Mouse (Mus musculus) neural tube, embryonic 13.5 days (tissue): Measurements from ENCODE around the gene Tgoln1. TPM values are rescaled to one million over a fixed set of nuclear protein-coding genes. Genes with fewer than 3 reads are reported as not detected.

Experiments
- ATAC-seq: fragments of 200-750 bp; cut with Nextera tagmentation; 2 replicates; pipeline ENCODE4 v1.8.0; 2017; ENCODE audit warnings: low read depth, mild to moderate bottlenecking, moderate TSS enrichment, moderate library complexity
- H3K27ac ChIP-seq: fragments of 300-500 bp; sonication (generic); replicated peaks from 2 replicates; pipeline ENCODE4 v1.5.1; 2015; ENCODE audit warnings: moderate library complexity, mild to moderate bottlenecking, inconsistent platforms
- H3K27me3 ChIP-seq: fragments of 300-500 bp; sonication (generic); 2 replicates; pipeline ENCODE4 v1.6.1; 2015; ENCODE audit warnings: mild to moderate bottlenecking, inconsistent platforms
- H3K36me3 ChIP-seq: fragments of 300-500 bp; sonication (generic); 2 replicates; pipeline ENCODE4 v1.6.1; 2015; ENCODE audit warnings: mild to moderate bottlenecking, inconsistent platforms
- H3K4me1 ChIP-seq: fragments of 300-500 bp; sonication (generic); replicated peaks from 2 replicates; pipeline ENCODE4 v1.6.1; 2015; ENCODE audit warnings: inconsistent platforms
- H3K4me2 ChIP-seq: fragments of 300-500 bp; sonication (generic); 2 replicates; pipeline ENCODE4 v1.6.1; 2015; ENCODE audit warnings: inconsistent platforms, mild to moderate bottlenecking, moderate library complexity
- H3K4me3 ChIP-seq: fragments of 300-500 bp; sonication (generic); 2 replicates; pipeline ENCODE4 v1.5.1; 2015; ENCODE audit warnings: mild to moderate bottlenecking, inconsistent platforms
- H3K9ac ChIP-seq: fragments of 300-500 bp; sonication (generic); 2 replicates; pipeline ENCODE4 v1.6.1; 2015; ENCODE audit warnings: moderate library complexity, mild to moderate bottlenecking, inconsistent platforms
- H3K9me3 ChIP-seq: fragments of 300-500 bp; sonication (generic); 2 replicates; pipeline ENCODE4 v1.6.1; 2016; ENCODE audit warnings: inconsistent platforms
- WGBS: fragments of 180-500 bp; shearing (Covaris S2); methylation state at CpG from one replicate; pipeline ENCODE4 v1.1.7; 2015; 5-methylcytosine and 5-hydroxymethylcytosine counted together
- polyA plus RNA-seq: library from polyadenylated mRNA; unstranded; fragments of >200 nt; fragmentation: Nextera tagmentation; extraction: Ambion mirVana; gene quantifications from 2 replicates; pipeline ENCODE4 v1.2.1, GENCODE M21; 2015

The Tgoln1 gene
- polyA plus RNA-seq, 1 experiment from 2014 or later: 39.3 TPM

GRCm38 (mm10) chr6:72623661-72624402 is 7.0 kb upstream of the Tgoln1 start:
- 85% methylated on average over 8 of the region's 8 CpGs for WGBS
- Histone ChIP-seq H3K27me3 (no peaks in the 10 kb centered on the region), H3K9me3 (no peaks in the 10 kb centered on the region), H3K4me3 (no peak overlapping the region), H3K36me3 (0 out of 2 replicates have a peak, but pooled peaks cover 6% of the 10 kb centered on the region), H3K27ac (no peak overlapping the region), H3K9ac (no peak overlapping the region), H3K4me1 (no peaks in the 10 kb centered on the region), H3K4me2 (no peak overlapping the region)
- no peak for ATAC-seq

- no peaks in the 10 kb centered on the region for H3K9me3 ChIP-seq
- H3K9ac ChIP-seq: no peak overlapping the region
- no peak overlapping the region for H3K27ac ChIP-seq
- no peak overlapping the region for H3K4me2 ChIP-seq
- peaks cover 1% of the 10 kb centered on the region; the same call in 1 of the 2 replicates for H3K4me1 ChIP-seq
- 40% methylated on average over 3 of the region's 3 CpGs for WGBS
- no peak overlapping the region for H3K4me3 ChIP-seq
- ATAC-seq: no peak
- H3K36me3 ChIP-seq: 0 out of 2 replicates have a peak, but pooled peaks cover 5% of the 10 kb centered on the region
- H3K27me3 ChIP-seq: no peaks in the 10 kb centered on the region
These were observed 6.1 kb upstream of the Tgoln1 start for GRCm38 (mm10) chr6:72622917-72623316.

GRCm38 (mm10) chr6:72620920-72621319 is 4.1 kb upstream of the Tgoln1 start:
- ATAC-seq: no peak
- 93% methylated on average over 5 of the region's 5 CpGs for WGBS

DNA sequence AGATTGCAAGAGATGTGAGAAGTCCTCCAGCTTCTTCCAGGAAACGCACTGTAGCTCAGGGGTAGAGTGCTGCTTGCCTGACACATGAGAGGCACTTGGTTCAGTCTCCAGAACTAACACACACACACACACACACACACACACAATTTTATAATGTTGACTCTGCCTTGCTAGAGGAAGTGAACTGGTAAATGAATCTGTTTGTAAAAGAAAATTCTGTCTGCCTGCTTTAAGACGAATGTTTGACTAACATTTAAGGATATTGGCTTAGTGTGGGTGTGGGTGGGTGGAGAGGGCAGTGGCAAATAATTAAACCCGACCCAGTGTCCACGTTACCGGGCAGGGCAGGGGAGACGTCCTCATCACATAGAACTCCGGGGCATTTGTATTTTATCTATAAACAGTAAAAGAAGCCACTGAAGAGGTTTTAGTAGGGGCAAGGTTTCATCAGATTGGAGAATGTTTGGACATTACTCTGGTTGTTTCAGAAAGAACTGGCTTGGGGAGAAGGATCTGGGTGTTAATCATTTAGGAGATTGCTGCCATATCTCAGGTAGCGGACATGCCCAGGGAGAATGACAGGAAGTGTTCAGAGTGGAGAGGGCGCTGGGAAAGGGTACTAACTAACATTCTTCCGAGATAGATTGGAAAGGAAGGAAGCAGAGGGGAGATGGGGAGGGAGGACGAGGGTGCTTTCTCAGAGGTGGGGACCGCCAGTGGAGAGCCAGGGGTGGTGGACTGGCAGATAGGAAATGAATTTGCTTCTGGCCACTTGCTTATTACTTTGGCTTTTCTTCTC is 3.1 kb upstream of the Tgoln1 start:
- H3K4me1 ChIP-seq: peaks cover 21% of the 10 kb centered on the region
- no peaks in the 10 kb centered on the region for H3K36me3 ChIP-seq
- H3K27me3 ChIP-seq: no peaks in the 10 kb centered on the region
- ATAC-seq: no peak
- no peak overlapping the region for H3K4me2 ChIP-seq
- WGBS: 63% methylated on average over 12 of the region's 12 CpGs
- no peak overlapping the region for H3K4me3 ChIP-seq
- H3K27ac ChIP-seq: no peak overlapping the region
- no peaks in the 10 kb centered on the region for H3K9me3 ChIP-seq
- no peak overlapping the region for H3K9ac ChIP-seq

More at GRCm38 (mm10) chr6:72620920-72621319, 4.1 kb upstream of the Tgoln1 start:
- no peaks in the 10 kb centered on the region for H3K27me3 ChIP-seq
- peaks cover 12% of the 10 kb centered on the region for H3K4me1 ChIP-seq
- no peak overlapping the region for H3K4me2 ChIP-seq
- no peaks in the 10 kb centered on the region for H3K36me3 ChIP-seq
- no peak overlapping the region for H3K4me3 ChIP-seq
- no peaks in the 10 kb centered on the region for H3K9me3 ChIP-seq
- H3K27ac ChIP-seq: no peak overlapping the region
- no peak overlapping the region for H3K9ac ChIP-seq

- Histone ChIP-seq H3K36me3 (peaks cover 26% of the 10 kb centered on the region), H3K27me3 (no peaks in the 10 kb centered on the region), H3K4me2 (peak overlapping the region; percentile 93), H3K9ac (peak overlapping the region; percentile 92), H3K4me3 (peak overlapping the region; percentile 82), H3K9me3 (no peaks in the 10 kb centered on the region), H3K27ac (no peak overlapping the region), H3K4me1 (peaks cover 39% of the 10 kb centered on the region)
- 30% methylated on average over 25 of the region's 25 CpGs for WGBS
- ATAC-seq: peak; percentile 17
These were observed 1.0 kb downstream of the Tgoln1 start for GRCm38 (mm10) chr6:72615561-72616375.

DNA sequence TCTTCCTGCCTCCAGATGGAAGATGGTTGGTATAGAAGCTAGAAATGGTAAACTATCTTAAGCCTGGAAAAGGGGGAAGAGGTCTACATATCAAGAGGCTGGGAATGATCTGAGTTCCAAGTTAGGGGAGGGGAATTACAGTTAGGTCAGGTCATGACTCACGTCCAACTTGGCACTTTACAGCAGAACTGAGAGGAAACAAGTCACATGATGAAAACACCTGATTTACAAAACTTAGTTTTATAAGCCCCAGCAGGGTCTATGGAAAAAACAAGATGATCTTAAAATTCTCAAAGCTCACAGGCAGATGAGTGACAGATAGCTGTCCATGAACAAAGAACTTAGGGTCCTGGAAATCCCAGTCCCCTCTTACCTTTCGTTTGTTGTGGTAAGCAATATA is 1.6 kb downstream of the Tgoln1 start:
- no peak for ATAC-seq
- 67% methylated on average over 2 of the region's 2 CpGs for WGBS
- Histone ChIP-seq H3K4me3 (peak overlapping the region; percentile 82), H3K9me3 (no peaks in the 10 kb centered on the region), H3K9ac (peak overlapping the region; percentile 92), H3K4me1 (peaks cover 39% of the 10 kb centered on the region), H3K27ac (no peak overlapping the region), H3K27me3 (no peaks in the 10 kb centered on the region), H3K36me3 (peaks cover 32% of the 10 kb centered on the region), H3K4me2 (peak overlapping the region; percentile 93)

DNA sequence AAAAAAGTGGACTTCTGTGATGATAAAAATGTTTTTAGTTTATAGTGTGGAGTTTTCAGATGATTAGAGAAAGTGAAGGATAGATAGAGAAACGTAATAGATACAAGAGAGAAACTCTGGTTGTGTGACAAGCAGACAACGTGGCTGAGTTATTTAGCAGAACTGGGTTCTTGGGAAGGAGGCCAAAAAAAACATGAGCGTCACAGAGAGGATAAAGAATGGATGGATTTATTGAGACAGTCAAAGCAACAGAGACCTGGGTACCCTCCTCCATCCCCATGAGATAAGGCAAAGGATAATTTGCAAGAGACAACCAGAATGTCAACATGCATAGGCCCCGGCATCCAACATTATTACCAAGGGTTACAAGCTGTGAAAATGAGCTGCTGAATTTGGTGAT is 6.5 kb downstream of the Tgoln1 start:
- H3K27ac ChIP-seq: no peak overlapping the region
- no peaks in the 10 kb centered on the region for H3K27me3 ChIP-seq
- 86% methylated on average over 4 of the region's 4 CpGs for WGBS
- no peak for ATAC-seq
- H3K4me2 ChIP-seq: no peak overlapping the region
- no peaks in the 10 kb centered on the region for H3K9me3 ChIP-seq
- peaks cover 75% of the 10 kb centered on the region for H3K36me3 ChIP-seq
- H3K9ac ChIP-seq: no peak overlapping the region
- H3K4me1 ChIP-seq: peaks cover 21% of the 10 kb centered on the region
- H3K4me3 ChIP-seq: no peak overlapping the region

GRCm38 (mm10) chr6:72608662-72609184 is 8.1 kb downstream of the Tgoln1 start:
- H3K27ac ChIP-seq: no peak overlapping the region
- H3K36me3 ChIP-seq: peaks cover 85% of the 10 kb centered on the region
- no peak for ATAC-seq
- WGBS: 86% methylated on average over 4 of the region's 4 CpGs
- no peaks in the 10 kb centered on the region for H3K9me3 ChIP-seq
- H3K4me3 ChIP-seq: no peak overlapping the region
- no peak overlapping the region for H3K9ac ChIP-seq
- no peaks in the 10 kb centered on the region for H3K27me3 ChIP-seq
- H3K4me1 ChIP-seq: peaks cover 5% of the 10 kb centered on the region
- no peak overlapping the region for H3K4me2 ChIP-seq

- Histone ChIP-seq H3K4me1 (no peaks in the 10 kb centered on the region), H3K9ac (no peak overlapping the region), H3K27me3 (no peaks in the 10 kb centered on the region), H3K4me3 (no peak overlapping the region), H3K4me2 (no peak overlapping the region), H3K27ac (no peak overlapping the region), H3K9me3 (no peaks in the 10 kb centered on the region), H3K36me3 (peaks cover 79% of the 10 kb centered on the region)
- no peak for ATAC-seq
- WGBS: 88% methylated on average over 5 of the region's 5 CpGs
These were observed 9.1 kb downstream of the Tgoln1 start for GRCm38 (mm10) chr6:72607676-72608075.

DNA sequence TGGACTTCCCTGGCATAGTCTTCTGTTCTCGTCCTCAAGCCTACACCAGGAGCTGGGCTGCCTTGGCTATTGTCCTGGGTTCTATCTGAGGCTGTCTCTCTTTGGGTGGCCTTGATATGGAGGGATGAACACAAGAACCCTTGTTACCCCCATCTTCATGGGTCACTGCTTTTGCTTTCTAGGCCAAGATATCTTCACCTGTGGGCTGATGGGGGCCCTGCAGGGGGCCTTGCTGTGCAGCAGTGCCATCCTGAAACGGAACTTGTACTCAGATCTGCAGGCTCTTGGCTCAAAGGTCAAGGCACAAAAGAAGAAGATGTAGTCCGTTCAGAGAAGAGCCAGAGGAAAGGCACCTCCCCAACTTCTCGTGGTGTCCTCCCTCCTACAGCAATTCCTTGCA is 9.7 kb downstream of the Tgoln1 start:
- H3K9ac ChIP-seq: no peak overlapping the region
- peaks cover 79% of the 10 kb centered on the region for H3K36me3 ChIP-seq
- H3K27ac ChIP-seq: no peak overlapping the region
- no peaks in the 10 kb centered on the region for H3K9me3 ChIP-seq
- H3K4me3 ChIP-seq: no peak overlapping the region
- no peaks in the 10 kb centered on the region for H3K4me1 ChIP-seq
- 91% methylated on average over 4 of the region's 4 CpGs for WGBS
- H3K27me3 ChIP-seq: no peaks in the 10 kb centered on the region
- no peak overlapping the region for H3K4me2 ChIP-seq
- no peak for ATAC-seq

DNA sequence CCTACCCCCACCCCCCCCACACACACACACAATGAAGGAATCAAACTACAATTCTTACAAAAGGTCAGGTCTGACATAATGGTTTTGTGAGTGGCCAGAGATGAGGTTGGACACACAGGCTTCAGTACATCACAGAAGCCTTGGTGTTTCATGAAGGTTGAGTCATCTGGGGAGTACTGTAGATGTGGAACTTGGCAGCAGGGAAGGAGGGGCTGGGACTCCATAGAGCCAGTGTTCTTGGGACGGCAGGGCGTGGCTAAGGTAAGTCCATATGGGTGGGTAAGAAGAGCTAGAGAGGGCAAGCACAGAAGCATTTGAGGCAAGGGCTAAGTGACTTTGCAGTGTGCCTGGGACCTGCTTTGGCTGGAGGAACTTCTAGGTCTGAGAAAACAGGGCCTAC is 12.7 kb downstream of the Tgoln1 start:
- no peak overlapping the region for H3K4me3 ChIP-seq
- no peak for ATAC-seq
- H3K27ac ChIP-seq: no peak overlapping the region
- 86% methylated on average over 2 of the region's 2 CpGs for WGBS
- H3K36me3 ChIP-seq: peaks cover 50% of the 10 kb centered on the region
- no peaks in the 10 kb centered on the region for H3K27me3 ChIP-seq
- H3K9me3 ChIP-seq: no peaks in the 10 kb centered on the region
- no peak overlapping the region for H3K4me2 ChIP-seq
- peaks cover under 1% of the 10 kb centered on the region; the same call in 1 of the 2 replicates for H3K4me1 ChIP-seq
- H3K9ac ChIP-seq: no peak overlapping the region
